Mouse (Mus musculus) stomach, embryonic 14.5 days (tissue): ENCODE data around the gene Ten1. TPM values are rescaled to one million over a fixed set of nuclear protein-coding genes. Genes with fewer than 3 reads are reported as not detected.

Experiments used
- polyA plus RNA-seq: library from polyadenylated mRNA; unstranded; fragments of >200 nt; fragmentation: Nextera tagmentation; extraction: Ambion mirVana; gene quantifications from 2 replicates; pipeline ENCODE4 v1.2.1, GENCODE M21; 2014

The Ten1 gene
- polyA plus RNA-seq, 1 experiment from 2014 or later = 81.3 TPM

Other genes with a start within 250 kb of the Ten1 start
- 10.2 and 10.7 TPM in 2 replicates for gene Itgb4, start 224.1 kb upstream of the Ten1 start, polyA plus RNA-seq
- gene Galk1, start 186.1 kb upstream of the Ten1 start, polyA plus RNA-seq = 157 and 164 TPM in 2 replicates
- 1,982 and 2,067 TPM in 2 replicates for gene H3f3b, start 170.9 kb upstream of the Ten1 start, polyA plus RNA-seq
- gene Unk, start 168.5 kb upstream of the Ten1 start, polyA plus RNA-seq = 29.2 and 31.6 TPM in 2 replicates
- gene Unc13d, start 120.9 kb upstream of the Ten1 start, polyA plus RNA-seq = 3.7 and 4.7 TPM in 2 replicates
- 74.0 and 82.4 TPM in 2 replicates for gene Wbp2, start 111.9 kb upstream of the Ten1 start, polyA plus RNA-seq
- 12.2 and 17.3 TPM in 2 replicates for gene Trim47, start 71.6 kb upstream of the Ten1 start, polyA plus RNA-seq
- gene Trim65, start 67.7 kb upstream of the Ten1 start, polyA plus RNA-seq = 5.0 and 6.4 TPM in 2 replicates
- 93.9 and 94.2 TPM in 2 replicates for gene Mrpl38, start 60.0 kb upstream of the Ten1 start, polyA plus RNA-seq
- gene Fbf1, start 30.7 kb upstream of the Ten1 start, polyA plus RNA-seq = 29.3 and 30.2 TPM in 2 replicates
- gene Acox1, start 190 bp downstream of the Ten1 start, polyA plus RNA-seq = 29.0 and 29.6 TPM in 2 replicates
- gene Evpl, start 39.2 kb downstream of the Ten1 start, polyA plus RNA-seq = 5.0 and 6.0 TPM in 2 replicates
- 71.8 and 74.2 TPM in 2 replicates for gene Srp68, start 75.4 kb downstream of the Ten1 start, polyA plus RNA-seq
- 0.13 and 0.15 TPM in 2 replicates for gene Galr2, start 82.1 kb downstream of the Ten1 start, polyA plus RNA-seq
- 67.3 and 72.7 TPM in 2 replicates for gene Exoc7, start 108.4 kb downstream of the Ten1 start, polyA plus RNA-seq
- gene Foxj1, start 136.5 kb downstream of the Ten1 start, polyA plus RNA-seq = 0.17 and 0.34 TPM in 2 replicates
- gene Rnf157, start 214.2 kb downstream of the Ten1 start, polyA plus RNA-seq = 9.8 and 12.8 TPM in 2 replicates
- gene Ubald2, start 235.2 kb downstream of the Ten1 start, polyA plus RNA-seq = 56.1 and 60.7 TPM in 2 replicates